Mouse (Mus musculus) myocyte (in vitro differentiated cells): ENCODE measurements at regions not wholly inside any gene's neighbourhood (a gene's known extent, or its start where the extent isn't known, plus 50 kb on each side); places are given as distances from the start of the nearest gene placed in this dataset.

Experiments used
- E2F4 ChIP-seq: IDR thresholded peaks from one replicate; pipeline ENCODE4 v1.6.1; 2011; ENCODE audit warnings: mild to moderate bottlenecking, control low read depth, moderate library complexity; ENCODE audit not compliant: insufficient read depth
- MAX ChIP-seq: IDR thresholded peaks from one replicate; pipeline ENCODE4 v1.6.1; 2011; ENCODE audit warnings: low read depth, mild to moderate bottlenecking, control low read depth
- MYOG ChIP-seq, 3 experiments: IDR thresholded peaks; one replicate each; pipeline ENCODE4 v1.6.1; 2011; ENCODE audit warnings: control low read depth in 2 of 3, low read depth in 2 of 3, mild to moderate bottlenecking in 2 of 3; ENCODE audit not compliant: insufficient read length in 2 of 3, control insufficient read depth in 1 of 3, insufficient read depth in 1 of 3
- POLR2A ChIP-seq: IDR thresholded peaks from one replicate; pipeline ENCODE4 v1.6.1; 2011; ENCODE audit warnings: low read depth, mild to moderate bottlenecking, control low read depth, moderate library complexity; ENCODE audit not compliant: insufficient read length
- POLR2AphosphoS2 ChIP-seq: IDR thresholded peaks from one replicate; pipeline ENCODE4 v1.6.1; 2011; ENCODE audit warnings: low read depth, control low read depth; ENCODE audit not compliant: insufficient read length
- REST ChIP-seq: IDR thresholded peaks from one replicate; pipeline ENCODE4 v1.6.1; 2011; ENCODE audit warnings: mild to moderate bottlenecking, control low read depth, moderate library complexity; ENCODE audit not compliant: insufficient read depth, insufficient read length
- TCF3 ChIP-seq: IDR thresholded peaks from one replicate; pipeline ENCODE4 v1.6.1; 2011; ENCODE audit warnings: low read depth, control low read depth; ENCODE audit not compliant: insufficient read length

GRCm38 (mm10) chr17:45958094-45958881 is 73.9 kb downstream of the Vegfa start:
- TF ChIP-seq POLR2AphosphoS2 = no peak
- no peak for TF ChIP-seq POLR2A
- TF ChIP-seq MAX = no peak
- no peak for TF ChIP-seq MYOG (IDR thresholded peaks at IDR 0.05; ENCODE audit: control insufficient read depth in 1 of 3, insufficient read depth in 1 of 3, insufficient read length in 2 of 3, low read depth in 2 of 3)
- no peak for TF ChIP-seq TCF3
- no peak for TF ChIP-seq REST
- no peak for TF ChIP-seq E2F4
